Mouse (Mus musculus): ENCODE results near the gene Zfp652. TPM values are rescaled to one million over a fixed set of nuclear protein-coding genes. Genes with fewer than 3 reads are reported as not detected.

Gene Zfp652
- polyA plus RNA-seq, 1 experiment from 2014 or later = 16.8 TPM

DNA sequence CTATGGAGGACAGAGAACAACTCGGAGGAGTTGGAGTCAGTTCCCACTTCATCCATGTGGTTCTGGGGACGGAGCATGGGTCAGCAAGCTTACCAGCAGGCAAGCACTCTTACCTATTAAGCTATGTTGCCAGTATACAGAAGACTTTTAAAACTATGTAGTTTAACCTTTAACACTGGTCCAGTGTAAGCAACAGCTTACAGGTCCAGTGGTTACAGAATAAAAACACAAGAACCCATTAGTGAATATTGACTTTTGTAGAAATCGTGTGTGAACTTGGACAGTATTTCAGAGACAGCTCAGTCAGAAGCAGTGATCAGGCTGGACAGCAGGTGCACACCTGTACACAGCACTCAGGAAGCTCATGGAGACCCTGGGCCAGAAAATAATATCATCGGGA lies 12.0 kb downstream of the Zfp652 start:
- H3K9me3 ChIP-seq (ENCODE audit: control insufficient read depth, low read length) = no peaks in the 10 kb centered on the region
- no peak for ATAC-seq
- WGBS = 90% methylated on average over 4 of the region's 4 CpGs

DNA sequence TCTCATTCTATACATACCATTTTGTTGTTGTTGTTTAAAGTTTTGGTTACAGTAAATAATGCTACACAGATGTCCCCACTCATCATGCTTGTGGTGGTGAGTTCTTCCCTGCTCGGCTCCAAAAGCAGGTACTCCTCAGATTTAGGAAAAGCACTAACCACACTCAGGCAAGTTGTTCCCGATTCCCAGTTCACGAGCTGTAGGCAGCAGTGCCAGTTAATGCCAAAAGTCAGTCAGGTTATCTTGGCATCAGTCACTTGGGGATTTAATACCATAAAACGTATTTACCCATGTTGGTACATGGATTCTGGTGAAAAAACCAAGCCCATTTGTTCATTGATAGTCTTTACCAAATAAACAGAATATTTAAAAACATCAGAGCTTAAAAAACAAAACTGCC lies 13.7 kb downstream of the Zfp652 start:
- Histone ChIP-seq H3K4me3 (ENCODE audit: low read length) (no peak overlapping the region), H3K36me3 (ENCODE audit: control insufficient read depth, insufficient read depth, low read length) (no peaks in the 10 kb centered on the region), H3K9me3 (ENCODE audit: control insufficient read depth, low read length) (no peaks in the 10 kb centered on the region), H3K9ac (ENCODE audit: low read depth, low read length) (no peak overlapping the region), H3K27me3 (replicated peaks; ENCODE audit: control insufficient read depth, insufficient read depth, low read length) (no peaks in the 10 kb centered on the region), H3K4me2 (ENCODE audit: low read depth, low read length) (no peak overlapping the region), H3K4me1 (ENCODE audit: control insufficient read depth, insufficient read depth, low read length) (peaks cover 5% of the 10 kb centered on the region; the same call in 1 of the 2 replicates), H3K27ac (ENCODE audit: low read length) (no peak overlapping the region)
- ATAC-seq = no peak
- WGBS = 69% methylated on average over 4 of the region's 4 CpGs

More for the DNA sequence above, 12.0 kb downstream of the Zfp652 start:
- Histone ChIP-seq H3K4me1 (ENCODE audit: control insufficient read depth, insufficient read depth, low read length) (peaks cover 4% of the 10 kb centered on the region; the same call in 1 of the 2 replicates), H3K4me3 (ENCODE audit: low read length) (no peak overlapping the region), H3K4me2 (ENCODE audit: low read depth, low read length) (no peak overlapping the region), H3K27ac (ENCODE audit: low read length) (no peak overlapping the region), H3K27me3 (replicated peaks; ENCODE audit: control insufficient read depth, insufficient read depth, low read length) (no peaks in the 10 kb centered on the region), H3K36me3 (ENCODE audit: control insufficient read depth, insufficient read depth, low read length) (no peaks in the 10 kb centered on the region), H3K9ac (ENCODE audit: low read depth, low read length) (no peak overlapping the region)

DNA sequence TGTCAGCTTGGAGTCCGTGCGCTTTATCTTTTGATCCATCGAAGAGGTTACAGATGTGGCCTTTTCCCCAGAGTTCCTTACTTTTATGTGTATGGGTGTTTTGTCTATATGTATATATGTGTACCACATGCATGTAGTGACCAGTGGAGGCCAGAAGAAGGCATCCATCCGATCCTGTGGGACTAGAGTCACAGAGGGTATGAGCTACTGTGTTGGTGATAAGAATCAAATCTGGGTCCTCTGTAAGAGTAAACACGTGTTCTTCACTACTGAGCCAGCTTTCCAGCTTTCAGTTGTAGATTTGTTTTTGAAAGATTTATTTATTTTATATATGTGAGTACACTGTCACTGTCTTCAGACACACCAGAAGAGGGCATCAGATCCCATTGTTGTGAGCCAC lies 15.5 kb downstream of the Zfp652 start:
- 79% methylated on average over 5 of the region's 5 CpGs for WGBS
- Histone ChIP-seq H3K9ac (ENCODE audit: low read depth, low read length) (no peak overlapping the region), H3K4me2 (ENCODE audit: low read depth, low read length) (no peak overlapping the region), H3K36me3 (ENCODE audit: control insufficient read depth, insufficient read depth, low read length) (no peaks in the 10 kb centered on the region), H3K4me3 (ENCODE audit: low read length) (no peak overlapping the region), H3K27ac (ENCODE audit: low read length) (no peak overlapping the region), H3K9me3 (ENCODE audit: control insufficient read depth, low read length) (no peaks in the 10 kb centered on the region), H3K4me1 (ENCODE audit: control insufficient read depth, insufficient read depth, low read length) (peaks cover 5% of the 10 kb centered on the region; the same call in 1 of the 2 replicates), H3K27me3 (replicated peaks; ENCODE audit: control insufficient read depth, insufficient read depth, low read length) (no peaks in the 10 kb centered on the region)
- ATAC-seq = no peak

DNA sequence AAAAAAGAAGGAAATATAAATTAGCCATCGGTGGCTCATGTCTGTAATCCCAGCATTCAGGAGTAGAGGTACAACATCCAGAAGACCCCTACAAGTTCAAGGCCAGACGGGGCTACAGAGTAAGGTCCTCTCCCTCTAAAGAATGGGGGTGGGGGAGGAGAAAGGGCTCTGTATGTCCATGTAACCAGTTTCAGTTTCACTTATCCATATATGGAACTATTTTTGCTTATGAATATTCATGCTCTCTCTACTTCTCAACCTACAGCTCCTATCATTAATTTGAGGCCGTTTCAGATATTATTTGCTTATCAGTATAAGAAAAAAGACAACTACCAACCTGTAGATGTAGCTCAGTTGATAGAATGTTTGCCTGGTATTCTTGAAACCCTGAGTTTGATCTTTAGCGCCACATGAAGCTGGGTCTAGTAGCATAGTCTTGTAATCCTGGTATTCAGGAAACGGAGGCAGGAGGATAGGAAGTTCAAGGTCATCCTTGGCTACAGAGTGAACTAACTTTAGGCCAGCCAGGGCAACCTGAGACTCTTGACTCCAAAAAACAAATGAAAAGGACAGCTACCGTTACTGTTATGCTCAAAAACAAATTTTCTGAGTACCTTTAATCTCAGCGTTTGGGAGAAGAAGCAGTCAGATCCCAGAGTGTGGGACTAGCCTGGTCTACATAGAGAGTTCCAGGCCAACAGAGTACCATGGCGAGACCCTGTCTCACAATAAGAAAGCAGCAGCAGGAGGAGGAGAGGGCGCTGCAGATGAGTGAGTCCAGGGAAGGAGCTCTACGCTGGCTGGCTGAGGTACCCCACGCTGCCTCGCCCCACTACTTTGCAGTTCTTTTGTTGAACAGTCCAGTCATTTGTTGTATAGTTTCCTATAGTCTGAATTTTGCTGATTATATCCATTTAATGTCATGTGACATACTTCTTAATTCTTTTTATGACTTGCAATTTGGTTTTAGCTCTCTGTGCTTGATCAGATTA lies 16.7 kb downstream of the Zfp652 start:
- H3K4me2 ChIP-seq (ENCODE audit: low read depth, low read length) = no peak overlapping the region
- H3K4me1 ChIP-seq (ENCODE audit: control insufficient read depth, insufficient read depth, low read length) = peaks cover 5% of the 10 kb centered on the region; the same call in 1 of the 2 replicates
- 74% methylated on average over 12 of the region's 12 CpGs for WGBS
- H3K36me3 ChIP-seq (ENCODE audit: control insufficient read depth, insufficient read depth, low read length) = no peaks in the 10 kb centered on the region
- no peak for ATAC-seq
- no peak overlapping the region for H3K4me3 ChIP-seq (ENCODE audit: low read length)
- H3K27ac ChIP-seq (ENCODE audit: low read length) = no peak overlapping the region
- no peaks in the 10 kb centered on the region for H3K9me3 ChIP-seq (ENCODE audit: control insufficient read depth, low read length)
- H3K9ac ChIP-seq (ENCODE audit: low read depth, low read length) = no peak overlapping the region
- no peaks in the 10 kb centered on the region for H3K27me3 ChIP-seq (replicated peaks; ENCODE audit: control insufficient read depth, insufficient read depth, low read length)

DNA sequence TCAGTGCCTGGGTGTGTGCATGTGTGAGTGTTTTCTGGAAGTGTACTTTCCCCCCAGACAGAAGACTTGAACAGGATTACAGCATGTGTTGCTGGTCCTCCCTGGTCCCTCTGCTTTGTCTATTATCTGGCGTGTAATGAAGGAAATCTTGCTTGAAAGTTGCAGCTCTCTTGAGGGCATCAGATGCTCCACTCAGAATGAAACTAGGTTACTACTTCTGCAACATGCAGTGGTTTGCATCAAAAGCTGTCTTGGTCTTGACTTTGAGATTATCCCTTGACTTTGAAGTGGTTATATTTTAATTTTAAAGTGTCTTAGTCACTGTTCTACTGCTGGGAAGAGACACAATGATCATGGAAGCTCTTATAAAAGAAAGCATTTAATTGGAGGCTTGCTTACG lies 22.0 kb downstream of the Zfp652 start:
- Histone ChIP-seq H3K27me3 (replicated peaks; ENCODE audit: control insufficient read depth, insufficient read depth, low read length) (no peaks in the 10 kb centered on the region), H3K27ac (ENCODE audit: low read length) (no peak overlapping the region), H3K36me3 (ENCODE audit: control insufficient read depth, insufficient read depth, low read length) (no peaks in the 10 kb centered on the region), H3K4me1 (ENCODE audit: control insufficient read depth, insufficient read depth, low read length) (peaks cover under 1% of the 10 kb centered on the region; the same call in 1 of the 2 replicates), H3K4me2 (ENCODE audit: low read depth, low read length) (no peak overlapping the region), H3K9ac (ENCODE audit: low read depth, low read length) (no peak overlapping the region), H3K9me3 (ENCODE audit: control insufficient read depth, low read length) (no peaks in the 10 kb centered on the region), H3K4me3 (ENCODE audit: low read length) (no peak overlapping the region)
- WGBS = 88% methylated on average over 2 of the region's 2 CpGs
- no peak for ATAC-seq

DNA sequence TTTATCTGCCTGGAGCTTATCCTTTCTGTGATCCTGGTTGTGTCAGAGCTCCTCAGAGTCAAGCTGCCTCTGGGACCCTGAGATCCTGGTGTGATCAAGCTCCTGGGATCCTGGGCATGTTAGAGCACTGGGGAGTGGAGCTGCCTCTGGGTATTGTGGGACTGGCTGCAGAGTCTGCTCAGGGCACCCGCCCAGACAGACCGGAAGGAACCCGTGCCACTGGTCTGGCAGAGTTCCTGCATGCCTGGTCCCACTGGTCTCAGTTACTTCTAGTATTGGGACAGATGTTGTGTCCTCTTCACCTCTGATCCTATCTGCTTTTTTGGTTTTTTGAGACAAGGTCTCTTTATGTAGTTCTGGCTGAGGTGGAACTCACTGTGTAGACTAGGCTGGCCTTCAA lies 25.3 kb downstream of the Zfp652 start:
- no peaks in the 10 kb centered on the region for H3K27me3 ChIP-seq (replicated peaks; ENCODE audit: control insufficient read depth, insufficient read depth, low read length)
- H3K4me2 ChIP-seq (ENCODE audit: low read depth, low read length) = no peak overlapping the region
- H3K4me1 ChIP-seq (ENCODE audit: control insufficient read depth, insufficient read depth, low read length) = no peaks in the 10 kb centered on the region
- no peak overlapping the region for H3K4me3 ChIP-seq (ENCODE audit: low read length)
- H3K9ac ChIP-seq (ENCODE audit: low read depth, low read length) = no peak overlapping the region
- no peaks in the 10 kb centered on the region for H3K9me3 ChIP-seq (ENCODE audit: control insufficient read depth, low read length)
- no peak overlapping the region for H3K27ac ChIP-seq (ENCODE audit: low read length)
- no peak for ATAC-seq
- no peaks in the 10 kb centered on the region for H3K36me3 ChIP-seq (ENCODE audit: control insufficient read depth, insufficient read depth, low read length)
- WGBS = 73% methylated on average over 3 of the region's 3 CpGs

DNA sequence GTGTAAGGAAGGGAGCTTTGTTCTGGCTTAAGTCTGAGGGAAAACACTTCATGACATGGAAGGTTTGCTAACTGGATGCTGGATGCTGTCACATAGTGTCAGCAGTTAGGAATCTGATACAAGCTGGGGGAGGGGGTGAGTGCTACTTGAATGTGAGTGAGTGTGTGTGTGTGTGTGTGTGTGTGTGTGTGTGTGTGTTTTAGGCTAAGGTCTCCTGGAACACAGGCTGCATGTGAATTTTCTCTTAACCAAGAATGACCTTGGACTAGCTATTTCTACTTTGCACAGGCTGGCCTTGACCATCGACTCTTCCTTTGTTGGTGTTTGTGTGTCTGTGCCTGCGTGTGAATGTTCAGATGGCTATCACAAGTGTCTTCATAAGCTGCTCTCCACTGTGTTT lies 32.0 kb downstream of the Zfp652 start:
- H3K4me1 ChIP-seq (ENCODE audit: control insufficient read depth, insufficient read depth, low read length) = peaks cover 4% of the 10 kb centered on the region
- H3K4me3 ChIP-seq (ENCODE audit: low read length) = no peak overlapping the region
- WGBS = 82% methylated on average over 2 of the region's 2 CpGs
- H3K27me3 ChIP-seq (replicated peaks; ENCODE audit: control insufficient read depth, insufficient read depth, low read length) = no peaks in the 10 kb centered on the region
- no peak overlapping the region for H3K27ac ChIP-seq (ENCODE audit: low read length)
- H3K36me3 ChIP-seq (ENCODE audit: control insufficient read depth, insufficient read depth, low read length) = 0 out of 2 replicates have a peak, but pooled peaks cover 1% of the 10 kb centered on the region
- H3K9me3 ChIP-seq (ENCODE audit: control insufficient read depth, low read length) = no peaks in the 10 kb centered on the region
- no peak for ATAC-seq
- H3K4me2 ChIP-seq (ENCODE audit: low read depth, low read length) = no peak overlapping the region
- no peak overlapping the region for H3K9ac ChIP-seq (ENCODE audit: low read depth, low read length)

DNA sequence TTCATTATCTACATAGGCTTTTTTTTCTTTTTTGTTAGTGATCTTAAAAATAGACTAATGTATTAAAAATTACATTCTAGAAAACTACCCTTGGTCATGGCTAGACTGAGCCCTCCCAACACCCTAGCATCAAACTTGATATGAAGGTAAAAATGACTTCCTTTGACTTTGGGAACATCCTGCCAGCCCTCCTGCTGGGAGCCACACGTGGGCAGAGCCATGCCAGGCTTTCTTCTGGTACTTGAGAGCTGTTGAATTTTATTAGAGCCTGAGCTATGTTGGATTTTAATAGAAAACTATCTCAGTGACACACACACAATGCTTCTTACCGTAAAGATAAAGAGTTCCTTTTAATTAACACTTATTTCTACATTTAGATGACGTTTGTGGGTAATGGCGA lies 34.3 kb downstream of the Zfp652 start:
- Histone ChIP-seq H3K27ac (ENCODE audit: low read length) (no peak overlapping the region), H3K4me1 (ENCODE audit: control insufficient read depth, insufficient read depth, low read length) (peaks cover 4% of the 10 kb centered on the region), H3K36me3 (ENCODE audit: control insufficient read depth, insufficient read depth, low read length) (peaks cover 5% of the 10 kb centered on the region; the same call in 1 of the 2 replicates), H3K9me3 (ENCODE audit: control insufficient read depth, low read length) (no peaks in the 10 kb centered on the region), H3K9ac (ENCODE audit: low read depth, low read length) (no peak overlapping the region), H3K27me3 (replicated peaks; ENCODE audit: control insufficient read depth, insufficient read depth, low read length) (no peaks in the 10 kb centered on the region), H3K4me2 (ENCODE audit: low read depth, low read length) (no peak overlapping the region), H3K4me3 (ENCODE audit: low read length) (no peak overlapping the region)
- ATAC-seq = no peak
- WGBS = 85% methylated on average over 4 of the region's 4 CpGs

DNA sequence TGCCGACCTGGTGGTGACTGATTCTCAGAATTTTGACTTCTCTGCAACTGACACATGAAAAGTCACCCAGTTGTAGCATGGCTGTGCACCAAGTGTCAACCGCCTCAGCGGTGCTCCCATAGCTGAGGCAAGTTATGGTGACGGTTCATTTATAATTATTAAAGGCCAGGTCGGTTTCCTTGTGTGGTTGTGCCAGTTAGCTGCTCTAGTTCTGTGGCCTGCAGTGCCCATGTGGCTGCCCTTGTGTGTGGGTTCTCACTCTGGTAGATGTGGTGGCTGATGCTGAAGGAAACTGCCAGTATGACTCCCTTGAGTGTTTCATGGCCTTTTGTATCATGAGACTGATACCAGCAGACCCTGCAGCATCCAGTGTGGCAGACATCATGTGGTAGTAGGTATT lies 35.9 kb downstream of the Zfp652 start:
- H3K27me3 ChIP-seq (replicated peaks; ENCODE audit: control insufficient read depth, insufficient read depth, low read length) = no peaks in the 10 kb centered on the region
- 87% methylated on average over 5 of the region's 5 CpGs for WGBS
- peaks cover 4% of the 10 kb centered on the region for H3K4me1 ChIP-seq (ENCODE audit: control insufficient read depth, insufficient read depth, low read length)
- H3K27ac ChIP-seq (ENCODE audit: low read length) = no peak overlapping the region
- no peak overlapping the region for H3K9ac ChIP-seq (ENCODE audit: low read depth, low read length)
- H3K9me3 ChIP-seq (ENCODE audit: control insufficient read depth, low read length) = no peaks in the 10 kb centered on the region
- ATAC-seq = no peak
- no peak overlapping the region for H3K4me2 ChIP-seq (ENCODE audit: low read depth, low read length)
- H3K36me3 ChIP-seq (ENCODE audit: control insufficient read depth, insufficient read depth, low read length) = peaks cover 7% of the 10 kb centered on the region; the same call in 1 of the 2 replicates
- no peak overlapping the region for H3K4me3 ChIP-seq (ENCODE audit: low read length)
